Mouse (Mus musculus) stomach, embryonic 14.5 days (tissue): ENCODE results near the gene Jade1. TPM values are rescaled to one million over a fixed set of nuclear protein-coding genes. Genes with fewer than 3 reads are reported as not detected.

Source experiments
- ATAC-seq: fragments of 200-750 bp; cut with Nextera tagmentation; 2 replicates; pipeline ENCODE4 v1.8.0; 2017; ENCODE audit warnings: low read depth, moderate TSS enrichment; ENCODE audit not compliant: insufficient number of reproducible peaks, insufficient read depth, low FRiP score
- H3K27ac ChIP-seq: fragments of 300-500 bp; sonication (generic); 2 replicates; pipeline ENCODE4 v1.5.1; 2014; ENCODE audit warnings: mild to moderate bottlenecking, low read length, moderate library complexity, mixed read lengths
- H3K27me3 ChIP-seq: fragments of 300-500 bp; sonication (generic); 2 replicates; pipeline ENCODE4 v1.6.1; 2014; ENCODE audit warnings: low read length, control low read depth, mixed read lengths; ENCODE audit not compliant: control insufficient read depth, insufficient read depth
- H3K36me3 ChIP-seq: fragments of 300-500 bp; sonication (generic); 2 replicates; pipeline ENCODE4 v1.6.1; 2014; ENCODE audit warnings: mild to moderate bottlenecking, control low read depth, low read length, moderate library complexity, mixed read lengths; ENCODE audit not compliant: control insufficient read depth, insufficient read depth
- H3K4me1 ChIP-seq: fragments of 300-500 bp; sonication (generic); 2 replicates; pipeline ENCODE4 v1.6.1; 2014; ENCODE audit warnings: low read length, control low read depth, mixed read lengths; ENCODE audit not compliant: control insufficient read depth, insufficient read depth
- H3K4me2 ChIP-seq: fragments of 300-500 bp; sonication (generic); replicated peaks from 2 replicates; pipeline ENCODE4 v1.6.1; 2014; ENCODE audit warnings: low read depth, low read length, control low read depth
- H3K4me3 ChIP-seq: fragments of 300-500 bp; sonication (generic); 2 replicates; pipeline ENCODE4 v1.5.1; 2014; ENCODE audit warnings: low read depth, low read length, control low read depth
- H3K9ac ChIP-seq: fragments of 300-500 bp; sonication (generic); replicated peaks from 2 replicates; pipeline ENCODE4 v1.6.1; 2014; ENCODE audit warnings: low read depth, mild to moderate bottlenecking, control low read depth, low read length, moderate library complexity, mixed read lengths
- H3K9me3 ChIP-seq: fragments of 300-500 bp; sonication (generic); 2 replicates; pipeline ENCODE4 v1.6.1; 2016; ENCODE audit warnings: low read depth, low read length, control low read depth; ENCODE audit not compliant: control insufficient read depth
- WGBS: fragments of 180-500 bp; shearing (Covaris S2); extraction: QIAGEN DNeasy Blood & Tissue Kit; methylation state at CpG from one replicate; pipeline ENCODE4 v1.1.7; 2014; 5-methylcytosine and 5-hydroxymethylcytosine counted together
- polyA plus RNA-seq: library from polyadenylated mRNA; unstranded; fragments of >200 nt; fragmentation: Nextera tagmentation; extraction: Ambion mirVana; gene quantifications from 2 replicates; pipeline ENCODE4 v1.2.1, GENCODE M21; 2014

Jade1 gene
- polyA plus RNA-seq, 1 experiment from 2014 or later, result 12.1 TPM

- H3K27me3 ChIP-seq, result no peaks in the 10 kb centered on the region
Observed at GRCm38 (mm10) chr3:41591651-41592170, 36.2 kb downstream of the Jade1 start.

GRCm38 (mm10) chr3:41592805-41593204 lies 37.3 kb downstream of the Jade1 start:
- Histone ChIP-seq H3K4me1 (no peaks in the 10 kb centered on the region), H3K4me3 (no peak overlapping the region), H3K27me3 (no peaks in the 10 kb centered on the region), H3K9me3 (no peaks in the 10 kb centered on the region), H3K36me3 (peaks cover 24% of the 10 kb centered on the region), H3K4me2 (no peak overlapping the region), H3K27ac (no peak overlapping the region), H3K9ac (no peak overlapping the region)
- no peak for ATAC-seq
- 85% methylated on average over 7 of the region's 7 CpGs for WGBS

More at GRCm38 (mm10) chr3:41591651-41592170, 36.2 kb downstream of the Jade1 start:
- Histone ChIP-seq H3K4me2 (no peak overlapping the region), H3K9ac (no peak overlapping the region), H3K36me3 (peaks cover 17% of the 10 kb centered on the region), H3K4me1 (no peaks in the 10 kb centered on the region), H3K9me3 (no peaks in the 10 kb centered on the region), H3K27ac (no peak overlapping the region), H3K4me3 (no peak overlapping the region)
- no peak for ATAC-seq
- 93% methylated on average over 14 of the region's 14 CpGs for WGBS

GRCm38 (mm10) chr3:41594097-41594879 lies 38.8 kb downstream of the Jade1 start:
- WGBS, result 82% methylated on average over 9 of the region's 9 CpGs
- ATAC-seq, result no peak
- H3K9me3 ChIP-seq, result no peaks in the 10 kb centered on the region
- no peak overlapping the region for H3K4me2 ChIP-seq
- H3K4me3 ChIP-seq, result no peak overlapping the region
- peaks cover 24% of the 10 kb centered on the region for H3K36me3 ChIP-seq
- no peak overlapping the region for H3K27ac ChIP-seq
- H3K27me3 ChIP-seq, result no peaks in the 10 kb centered on the region
- no peaks in the 10 kb centered on the region for H3K4me1 ChIP-seq
- no peak overlapping the region for H3K9ac ChIP-seq

DNA sequence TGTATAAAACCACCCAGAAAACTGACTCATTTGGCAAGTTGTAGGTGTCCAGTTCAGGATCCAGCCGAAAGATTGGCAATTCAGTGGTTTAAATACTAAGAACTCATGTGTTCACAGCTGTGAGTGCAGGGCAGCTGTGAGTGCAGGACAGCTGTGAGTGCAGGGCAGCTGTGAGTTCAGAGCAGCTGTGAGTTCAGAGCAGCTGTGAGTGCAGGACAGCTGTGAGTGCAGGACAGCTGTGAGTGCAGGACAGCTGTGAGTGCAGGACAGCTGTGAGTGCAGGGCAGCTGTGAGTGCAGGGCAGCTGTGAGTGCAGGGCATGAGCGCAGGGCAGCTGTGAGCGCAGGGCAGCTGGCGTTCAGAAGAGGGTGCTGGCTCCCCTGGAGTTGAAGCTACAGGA lies 39.5 kb downstream of the Jade1 start:
- H3K36me3 ChIP-seq, result peaks cover 24% of the 10 kb centered on the region

DNA sequence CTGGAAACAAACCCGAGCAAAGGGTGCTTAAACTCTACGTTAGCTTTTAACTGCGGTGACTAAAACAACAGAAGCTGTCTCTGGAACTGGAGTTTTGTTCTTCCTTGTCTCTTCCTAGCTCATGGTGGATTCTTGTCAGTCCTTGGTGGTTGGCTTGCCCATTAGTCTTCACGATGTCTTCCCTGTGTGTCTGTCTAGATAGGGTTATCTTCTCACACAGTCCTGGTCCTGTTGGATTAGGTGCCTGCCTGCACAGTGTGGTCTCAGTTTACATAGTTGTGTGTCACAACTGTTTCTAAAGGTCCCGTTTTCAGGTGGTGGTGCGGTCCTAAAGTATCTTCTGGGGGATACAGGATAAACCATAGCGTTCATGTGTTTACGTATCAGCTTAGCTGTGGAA lies 41.5 kb downstream of the Jade1 start:
- no peak overlapping the region for H3K4me3 ChIP-seq
- no peak overlapping the region for H3K4me2 ChIP-seq
- H3K27me3 ChIP-seq, result no peaks in the 10 kb centered on the region
- no peak overlapping the region for H3K9ac ChIP-seq
- no peaks in the 10 kb centered on the region for H3K4me1 ChIP-seq
- no peak for ATAC-seq
- no peak overlapping the region for H3K27ac ChIP-seq
- H3K36me3 ChIP-seq, result peaks cover 17% of the 10 kb centered on the region
- WGBS, result 86% methylated on average over 8 of the region's 8 CpGs
- H3K9me3 ChIP-seq, result no peaks in the 10 kb centered on the region

More for the DNA sequence above, 39.5 kb downstream of the Jade1 start:
- Histone ChIP-seq H3K27ac (no peak overlapping the region), H3K4me3 (no peak overlapping the region), H3K27me3 (no peaks in the 10 kb centered on the region), H3K9ac (no peak overlapping the region), H3K4me1 (no peaks in the 10 kb centered on the region), H3K4me2 (no peak overlapping the region), H3K9me3 (no peaks in the 10 kb centered on the region)
- ATAC-seq, result no peak
- WGBS, result 96% methylated on average over 4 of the region's 4 CpGs

DNA sequence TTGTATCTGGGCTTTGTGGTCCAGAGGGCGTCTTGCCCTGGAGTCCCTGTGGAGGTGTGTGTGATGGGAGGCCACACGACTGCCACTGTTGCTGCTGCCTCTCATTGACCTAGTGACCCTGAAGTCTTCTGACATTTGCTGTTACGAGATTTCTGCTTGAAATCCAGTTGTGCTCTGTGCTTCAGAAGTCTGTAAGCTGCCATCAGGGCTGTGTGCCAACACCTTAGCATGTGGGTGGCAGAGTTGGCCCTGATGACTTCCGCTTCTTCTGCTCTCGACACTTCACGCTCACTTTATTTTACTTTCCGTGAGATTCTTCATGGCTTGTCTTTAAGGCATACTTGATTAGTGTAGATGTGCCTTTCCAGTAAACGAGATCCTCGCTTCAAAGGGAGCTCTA lies 42.9 kb downstream of the Jade1 start:
- H3K4me1 ChIP-seq, result peaks cover 4% of the 10 kb centered on the region; the same call in 1 of the 2 replicates
- no peak overlapping the region for H3K27ac ChIP-seq
- H3K9me3 ChIP-seq, result no peaks in the 10 kb centered on the region
- H3K4me3 ChIP-seq, result no peak overlapping the region
- 85% methylated on average over 9 of the region's 9 CpGs for WGBS
- H3K4me2 ChIP-seq, result no peak overlapping the region
- H3K36me3 ChIP-seq, result peaks cover 17% of the 10 kb centered on the region
- no peaks in the 10 kb centered on the region for H3K27me3 ChIP-seq
- no peak overlapping the region for H3K9ac ChIP-seq
- ATAC-seq, result no peak

- peaks cover 5% of the 10 kb centered on the region; the same call in 1 of the 2 replicates for H3K4me1 ChIP-seq
- no peaks in the 10 kb centered on the region for H3K9me3 ChIP-seq
- H3K27me3 ChIP-seq, result no peaks in the 10 kb centered on the region
- no peak overlapping the region for H3K27ac ChIP-seq
- no peak overlapping the region for H3K4me3 ChIP-seq
- no peak overlapping the region for H3K9ac ChIP-seq
- 0 out of 2 replicates have a peak, but pooled peaks have one; percentile 4 for ATAC-seq
- 91% methylated on average over 10 of the region's 10 CpGs for WGBS
- H3K4me2 ChIP-seq, result no peak overlapping the region
- H3K36me3 ChIP-seq, result peaks cover 11% of the 10 kb centered on the region
Observed at GRCm38 (mm10) chr3:41599226-41599625, 43.7 kb downstream of the Jade1 start.

DNA sequence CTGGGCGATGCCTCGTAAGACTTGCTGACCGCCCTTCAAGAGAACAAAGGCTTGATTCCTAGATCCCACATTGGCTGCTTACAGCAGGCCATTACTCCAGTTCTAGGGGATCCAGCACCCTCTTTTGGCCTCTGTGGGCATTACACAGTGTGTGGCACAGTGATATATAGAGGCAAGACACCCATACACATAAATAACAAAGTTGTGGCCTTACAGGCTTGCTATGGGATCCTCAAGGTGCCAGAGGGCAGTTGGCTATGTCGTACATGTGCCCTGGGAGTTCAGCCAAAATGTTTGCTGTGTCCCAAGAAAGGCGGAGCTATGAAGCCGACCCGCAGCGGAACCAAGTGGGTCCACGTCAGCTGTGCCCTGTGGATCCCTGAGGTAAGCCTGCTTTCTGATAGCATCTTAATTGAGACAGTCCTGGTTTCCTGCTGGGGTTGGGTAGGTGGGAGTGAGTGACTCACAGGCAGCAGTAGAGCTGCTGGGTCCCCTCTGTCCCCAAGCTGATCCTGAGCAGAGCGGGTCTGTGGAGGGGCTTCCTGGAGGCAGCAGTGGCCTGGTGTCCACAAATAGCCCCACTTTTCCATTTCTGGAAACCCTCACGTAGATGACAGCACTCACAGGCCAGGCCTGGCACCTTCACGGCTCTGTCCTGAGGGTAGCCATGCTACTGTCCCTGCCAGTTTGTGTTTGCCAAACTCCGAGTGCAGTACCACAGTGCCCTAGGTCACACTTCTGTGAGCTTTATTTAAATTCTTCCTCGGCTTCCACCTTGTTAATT lies 44.5 kb downstream of the Jade1 start:
- H3K36me3 ChIP-seq, result peaks cover 17% of the 10 kb centered on the region
- no peak overlapping the region for H3K9ac ChIP-seq
- no peak overlapping the region for H3K4me3 ChIP-seq
- H3K27ac ChIP-seq, result no peak overlapping the region
- H3K4me1 ChIP-seq, result peaks cover 5% of the 10 kb centered on the region; the same call in 1 of the 2 replicates
- WGBS, result 87% methylated on average over 14 of the region's 14 CpGs
- H3K9me3 ChIP-seq, result no peaks in the 10 kb centered on the region
- ATAC-seq, result no peak; the same call in none of the 2 replicates
- H3K4me2 ChIP-seq, result no peak overlapping the region
- no peaks in the 10 kb centered on the region for H3K27me3 ChIP-seq
